Mouse (Mus musculus) limb, embryonic 13.5 days (tissue): ENCODE data around the gene Wnt7a. TPM values are rescaled to one million over a fixed set of nuclear protein-coding genes. Genes with fewer than 3 reads are reported as not detected.
A peak's percentile ranks its signal among the peaks of the same experiment; 100 is the strongest.

Experiments used
- ATAC-seq: fragments of 200-750 bp; cut with Nextera tagmentation; 2 replicates; pipeline ENCODE4 v1.8.0; 2017; ENCODE audit warnings: low read depth, moderate number of reproducible peaks, moderate TSS enrichment; ENCODE audit not compliant: low FRiP score
- H3K27ac ChIP-seq: fragments of 300-500 bp; sonication (generic); 2 replicates; pipeline ENCODE4 v1.5.1; 2015; ENCODE audit warnings: inconsistent platforms, mild to moderate bottlenecking, moderate library complexity
- H3K27me3 ChIP-seq: fragments of 300-500 bp; sonication (generic); 2 replicates; pipeline ENCODE4 v1.6.1; 2015; ENCODE audit warnings: mild to moderate bottlenecking, inconsistent platforms
- H3K36me3 ChIP-seq: fragments of 300-500 bp; sonication (generic); 2 replicates; pipeline ENCODE4 v1.6.1; 2015; ENCODE audit warnings: inconsistent platforms, mild to moderate bottlenecking, moderate library complexity
- H3K4me1 ChIP-seq: fragments of 300-500 bp; sonication (generic); 2 replicates; pipeline ENCODE4 v1.6.1; 2015; ENCODE audit warnings: inconsistent platforms
- H3K4me2 ChIP-seq: fragments of 300-500 bp; sonication (generic); replicated peaks from 2 replicates; pipeline ENCODE4 v1.6.1; 2015; ENCODE audit warnings: inconsistent platforms, mild to moderate bottlenecking, moderate library complexity
- H3K4me3 ChIP-seq: fragments of 300-500 bp; sonication (generic); 2 replicates; pipeline ENCODE4 v1.5.1; 2015; ENCODE audit warnings: moderate library complexity, mild to moderate bottlenecking, inconsistent platforms
- H3K9ac ChIP-seq: fragments of 300-500 bp; sonication (generic); 2 replicates; pipeline ENCODE4 v1.6.1; 2015; ENCODE audit warnings: mild to moderate bottlenecking, inconsistent platforms
- H3K9me3 ChIP-seq: fragments of 300-500 bp; sonication (generic); 2 replicates; pipeline ENCODE4 v1.6.1; 2016; ENCODE audit warnings: inconsistent platforms
- WGBS: fragments of 180-500 bp; shearing (Covaris S2); methylation state at CpG from one replicate; pipeline ENCODE4 v1.1.7; 2015; 5-methylcytosine and 5-hydroxymethylcytosine counted together
- polyA plus RNA-seq: library from polyadenylated mRNA; unstranded; fragments of >200 nt; fragmentation: Nextera tagmentation; extraction: Ambion mirVana; gene quantifications from 2 replicates; pipeline ENCODE4 v1.2.1, GENCODE M21; 2015

The Wnt7a gene
- 5.6 and 6.7 TPM in 2 replicates for polyA plus RNA-seq

DNA sequence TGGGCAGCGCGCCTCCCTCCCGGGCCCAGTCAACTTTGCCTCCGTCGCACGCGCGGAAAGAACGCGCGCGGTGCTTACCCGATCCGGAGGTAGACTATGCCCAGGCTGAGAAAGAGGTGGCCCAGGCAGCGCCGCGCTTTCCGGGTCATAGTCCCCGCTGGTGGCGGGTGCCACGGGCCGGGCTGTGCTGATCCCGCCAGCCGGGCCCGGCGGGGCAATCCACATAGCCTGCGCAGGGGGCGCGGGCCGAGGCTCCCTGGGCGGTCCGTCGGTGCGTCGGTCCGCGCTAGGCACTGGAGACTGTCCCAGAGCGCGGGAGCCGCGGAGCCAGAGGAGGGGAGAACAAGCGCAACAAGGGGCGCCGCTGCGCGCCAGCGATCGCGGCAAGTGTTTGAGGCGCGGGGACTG lies at the start of gene Wnt7a:
Gene Wnt7a (minus strand): TSS at position 403 of the 408 bp plus-strand sequence.
- H3K4me1 ChIP-seq: peaks cover 27% of the 10 kb centered on the region
- no peaks in the 10 kb centered on the region for H3K9me3 ChIP-seq
- H3K4me2 ChIP-seq: peak within 1 kb of the TSS; percentile 95
- H3K36me3 ChIP-seq: no peaks in the 10 kb centered on the region
- peaks cover 95% of the 10 kb centered on the region for H3K27me3 ChIP-seq
- ATAC-seq: no peak
- peak within 1 kb of the TSS; percentile 54 for H3K4me3 ChIP-seq
- H3K27ac ChIP-seq: no peak within 1 kb of the TSS
- peak within 1 kb of the TSS; percentile 59 for H3K9ac ChIP-seq
- WGBS: under 1% methylated on average over 38 of the region's 51 CpGs

DNA sequence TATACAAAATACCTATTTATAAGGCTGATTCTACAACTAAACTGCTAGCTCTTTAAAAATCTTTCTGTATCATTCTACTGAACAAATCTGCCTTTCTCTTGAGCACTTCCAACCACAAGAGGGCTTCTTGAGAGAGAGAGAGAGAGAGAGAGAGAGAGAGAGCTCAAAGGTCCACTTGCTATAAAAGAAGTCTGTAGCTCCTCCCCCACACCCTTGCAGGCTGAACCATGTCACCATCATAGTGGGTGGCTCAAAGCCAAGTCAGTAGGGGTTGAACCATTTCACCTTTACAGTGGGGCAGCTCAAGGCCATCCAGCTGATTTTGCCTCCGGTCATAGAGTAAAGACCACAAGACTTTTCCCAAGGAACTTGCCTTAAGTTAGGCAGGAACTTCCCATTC lies 48.3 kb upstream of the Wnt7a start:
- Histone ChIP-seq H3K27me3 (no peaks in the 10 kb centered on the region), H3K36me3 (peaks cover 20% of the 10 kb centered on the region), H3K4me3 (no peak overlapping the region), H3K4me2 (no peak overlapping the region), H3K9ac (no peak overlapping the region), H3K4me1 (no peaks in the 10 kb centered on the region), H3K27ac (no peak overlapping the region), H3K9me3 (no peaks in the 10 kb centered on the region)
- ATAC-seq: no peak
- 85% methylated on average over 1 of the region's 1 CpGs for WGBS

DNA sequence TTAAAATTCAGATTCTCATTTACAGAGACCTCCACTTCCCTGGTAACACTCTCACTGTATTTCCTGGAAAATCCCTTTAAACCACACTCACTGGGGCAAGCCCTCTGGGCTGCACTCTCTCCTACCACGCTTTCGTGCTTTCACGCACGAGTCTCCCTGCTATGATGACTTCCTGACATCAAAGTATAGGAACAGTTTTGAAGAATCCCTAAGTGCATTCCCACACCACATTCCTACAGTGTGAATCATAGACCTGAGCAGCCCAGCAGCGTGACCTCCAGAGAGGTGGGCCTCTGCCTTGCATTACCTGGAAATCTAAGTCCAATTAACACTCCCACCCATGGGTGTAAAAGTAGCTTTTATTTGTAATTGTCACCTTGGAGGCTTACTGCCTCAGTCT lies 43.4 kb upstream of the Wnt7a start:
- Histone ChIP-seq H3K9ac (no peak overlapping the region), H3K4me3 (no peak overlapping the region), H3K9me3 (no peaks in the 10 kb centered on the region), H3K4me2 (no peak overlapping the region), H3K27me3 (0 out of 2 replicates have a peak, but pooled peaks cover 4% of the 10 kb centered on the region), H3K4me1 (no peaks in the 10 kb centered on the region), H3K36me3 (no peaks in the 10 kb centered on the region), H3K27ac (no peak overlapping the region)
- WGBS: 37% methylated on average over 5 of the region's 5 CpGs
- no peak for ATAC-seq

DNA sequence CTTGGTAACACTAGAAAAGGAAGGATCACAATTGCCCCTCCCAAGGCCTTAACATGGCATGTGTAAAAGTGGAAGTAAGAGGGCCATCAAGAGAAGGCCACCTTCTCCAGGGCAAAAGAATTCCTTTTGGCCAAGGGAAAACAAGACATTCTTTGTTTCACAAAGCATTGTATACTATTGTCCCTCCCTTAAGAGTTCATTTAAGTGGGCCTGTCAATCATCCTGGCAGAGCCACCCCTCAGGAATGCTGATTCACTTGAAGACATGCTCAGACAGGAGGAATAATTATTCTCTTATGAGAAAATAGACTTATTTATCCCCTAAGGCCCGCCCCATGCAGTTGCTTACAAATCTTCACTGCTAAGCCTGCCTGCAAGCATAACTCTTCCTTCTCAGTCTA lies 40.9 kb upstream of the Wnt7a start:
- no peaks in the 10 kb centered on the region for H3K9me3 ChIP-seq
- no peak overlapping the region for H3K27ac ChIP-seq
- H3K4me3 ChIP-seq: no peak overlapping the region
- 0 out of 2 replicates have a peak, but pooled peaks cover 12% of the 10 kb centered on the region for H3K27me3 ChIP-seq
- no peaks in the 10 kb centered on the region for H3K36me3 ChIP-seq
- H3K4me1 ChIP-seq: no peaks in the 10 kb centered on the region
- ATAC-seq: no peak
- no peak overlapping the region for H3K4me2 ChIP-seq
- H3K9ac ChIP-seq: no peak overlapping the region
- 61% methylated on average over 1 of the region's 1 CpGs for whole genome bisulfite sequencing

DNA sequence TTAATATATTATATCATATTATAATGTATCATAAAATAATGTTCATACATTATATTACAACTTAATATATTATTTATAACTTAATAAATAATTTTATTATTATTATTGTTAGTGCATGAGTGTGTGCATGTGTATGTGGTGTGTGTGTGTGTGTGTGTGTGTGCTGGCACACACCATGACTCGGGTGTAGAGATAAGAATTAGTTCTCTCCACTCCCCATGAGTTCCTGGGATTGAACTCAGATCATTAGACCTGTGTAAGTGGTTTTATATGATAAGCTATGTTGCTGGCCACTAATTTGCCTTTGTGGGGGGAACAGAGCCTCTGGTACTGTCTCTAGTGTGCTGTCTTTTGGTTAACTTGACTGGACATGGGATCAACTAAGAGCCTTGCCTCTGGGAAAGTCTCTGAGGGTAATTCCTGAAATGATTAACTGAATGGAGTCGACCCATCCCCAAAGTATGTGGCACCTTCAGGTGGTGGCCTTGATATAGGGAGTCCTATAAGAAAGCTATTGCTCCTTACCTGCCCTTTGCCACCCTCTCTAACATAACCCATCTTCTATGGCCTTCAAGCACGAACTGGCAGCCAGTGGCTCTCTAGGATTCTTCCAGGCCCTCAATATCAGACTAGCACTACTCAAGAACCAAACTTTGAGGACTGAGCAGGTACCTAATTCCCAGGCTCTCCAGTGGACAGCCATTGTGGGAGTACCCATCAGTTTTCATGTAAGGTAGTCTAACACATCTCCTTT lies 38.5 kb upstream of the Wnt7a start:
- no peaks in the 10 kb centered on the region for H3K4me1 ChIP-seq
- no peak overlapping the region for H3K9ac ChIP-seq
- no peak overlapping the region for H3K4me3 ChIP-seq
- H3K36me3 ChIP-seq: no peaks in the 10 kb centered on the region
- no peak overlapping the region for H3K27ac ChIP-seq
- H3K27me3 ChIP-seq: 0 out of 2 replicates have a peak, but pooled peaks cover 12% of the 10 kb centered on the region
- WGBS: 49% methylated on average over 3 of the region's 3 CpGs
- no peaks in the 10 kb centered on the region for H3K9me3 ChIP-seq
- ATAC-seq: no peak
- H3K4me2 ChIP-seq: no peak overlapping the region

DNA sequence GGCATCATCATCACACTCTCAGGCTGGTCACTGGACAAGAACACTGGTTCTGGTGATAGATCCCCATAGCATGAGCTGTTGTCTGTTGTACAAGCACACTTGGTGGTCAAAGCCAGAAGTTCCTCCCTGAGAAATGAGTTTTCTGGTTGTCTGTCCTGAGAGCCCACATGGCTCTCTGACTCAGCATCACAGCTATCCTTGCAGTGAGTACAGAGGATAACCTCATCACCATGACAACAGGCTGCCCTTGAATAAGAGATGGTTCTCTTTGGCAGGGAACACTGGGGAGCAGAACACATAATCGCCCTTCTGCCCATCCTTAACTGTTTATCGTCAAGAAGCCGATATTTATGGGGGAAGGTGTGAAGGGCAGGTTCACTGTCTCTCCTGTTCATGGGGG lies 34.2 kb upstream of the Wnt7a start:
- H3K36me3 ChIP-seq: no peaks in the 10 kb centered on the region
- 81% methylated on average over 3 of the region's 3 CpGs for WGBS
- H3K4me1 ChIP-seq: peaks cover 5% of the 10 kb centered on the region
- H3K9me3 ChIP-seq: no peaks in the 10 kb centered on the region
- ATAC-seq: no peak
- 0 out of 2 replicates have a peak, but pooled peaks cover 12% of the 10 kb centered on the region for H3K27me3 ChIP-seq
- H3K4me2 ChIP-seq: no peak overlapping the region
- H3K4me3 ChIP-seq: no peak overlapping the region
- H3K27ac ChIP-seq: no peak overlapping the region
- H3K9ac ChIP-seq: no peak overlapping the region

DNA sequence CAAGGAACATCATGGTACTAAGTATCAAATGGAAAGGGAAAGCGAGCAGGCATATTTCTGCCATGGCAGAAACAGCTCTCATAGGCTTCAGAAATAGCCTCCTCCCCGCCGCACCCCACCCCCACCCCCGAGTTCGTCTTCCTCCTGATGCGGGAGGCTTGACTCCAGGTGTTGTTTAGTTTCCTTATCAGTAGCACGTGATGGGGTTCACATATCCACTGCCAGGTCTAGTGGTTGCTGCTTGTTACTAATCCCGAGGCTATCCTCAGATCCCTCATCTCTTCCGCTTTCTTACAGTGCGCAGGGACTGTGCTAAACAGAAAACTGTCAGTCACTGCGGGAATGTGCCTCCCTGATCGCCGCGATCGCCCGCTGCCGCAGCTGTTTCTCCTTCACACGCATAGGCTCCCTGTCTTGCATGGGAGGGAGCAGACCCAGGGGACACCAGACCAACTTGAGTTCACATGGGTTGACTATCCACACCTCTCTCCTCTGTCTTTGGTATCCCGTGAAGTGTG lies 30.0 kb upstream of the Wnt7a start:
- H3K27ac ChIP-seq: peak overlapping the region; percentile 49; the same call in 1 of the 2 replicates
- no peaks in the 10 kb centered on the region for H3K36me3 ChIP-seq
- peak overlapping the region; percentile 68 for H3K4me3 ChIP-seq
- H3K27me3 ChIP-seq: peaks cover 19% of the 10 kb centered on the region
- H3K9ac ChIP-seq: peak overlapping the region; percentile 78
- WGBS: 3% methylated on average over 19 of the region's 19 CpGs
- H3K4me2 ChIP-seq: peak overlapping the region; percentile 86
- H3K9me3 ChIP-seq: no peaks in the 10 kb centered on the region
- peak; percentile 39; the same call in 1 of the 2 replicates for ATAC-seq
- H3K4me1 ChIP-seq: peaks cover 5% of the 10 kb centered on the region

DNA sequence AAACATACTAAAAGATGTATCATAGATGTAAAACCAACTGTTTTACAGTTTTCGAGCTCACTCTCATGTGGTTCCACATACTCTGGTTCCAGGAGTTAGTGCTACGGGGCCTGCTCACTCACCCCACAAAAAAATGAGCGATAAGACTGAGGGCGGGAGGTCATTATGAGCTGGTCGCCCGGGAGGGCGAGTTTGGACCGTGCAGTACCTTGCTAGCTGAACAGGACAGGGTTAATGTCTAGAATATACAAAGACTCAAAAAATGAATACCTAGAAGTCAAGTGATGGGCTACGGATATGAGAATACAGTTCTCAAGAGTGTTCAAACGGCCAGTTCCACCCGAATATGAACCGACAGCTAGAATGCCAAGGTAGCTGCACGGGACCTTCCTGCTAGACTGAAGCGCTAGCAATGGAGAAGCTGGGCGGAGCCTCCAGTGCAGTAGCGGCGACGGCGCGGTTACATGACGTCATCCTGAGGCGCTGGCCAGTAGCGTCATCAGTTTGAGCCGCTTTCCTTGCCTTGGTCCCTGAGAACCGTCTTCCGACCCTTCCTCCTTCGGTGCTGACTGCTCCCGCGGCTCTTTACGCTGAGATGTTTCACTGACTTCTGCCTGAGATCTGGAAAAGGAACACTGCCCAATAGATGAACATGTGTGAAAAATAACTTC lies 29.4 kb upstream of the Wnt7a start:
- H3K27me3 ChIP-seq: peaks cover 24% of the 10 kb centered on the region
- H3K4me1 ChIP-seq: peaks cover 5% of the 10 kb centered on the region
- peak overlapping the region; percentile 68 for H3K4me3 ChIP-seq
- H3K9me3 ChIP-seq: no peaks in the 10 kb centered on the region
- H3K36me3 ChIP-seq: no peaks in the 10 kb centered on the region
- peak overlapping the region; percentile 86 for H3K4me2 ChIP-seq
- 2% methylated on average over 30 of the region's 30 CpGs for WGBS
- peak overlapping the region; percentile 78 for H3K9ac ChIP-seq
- peak; percentile 95 for ATAC-seq
- H3K27ac ChIP-seq: peak overlapping the region; percentile 49; the same call in 1 of the 2 replicates

DNA sequence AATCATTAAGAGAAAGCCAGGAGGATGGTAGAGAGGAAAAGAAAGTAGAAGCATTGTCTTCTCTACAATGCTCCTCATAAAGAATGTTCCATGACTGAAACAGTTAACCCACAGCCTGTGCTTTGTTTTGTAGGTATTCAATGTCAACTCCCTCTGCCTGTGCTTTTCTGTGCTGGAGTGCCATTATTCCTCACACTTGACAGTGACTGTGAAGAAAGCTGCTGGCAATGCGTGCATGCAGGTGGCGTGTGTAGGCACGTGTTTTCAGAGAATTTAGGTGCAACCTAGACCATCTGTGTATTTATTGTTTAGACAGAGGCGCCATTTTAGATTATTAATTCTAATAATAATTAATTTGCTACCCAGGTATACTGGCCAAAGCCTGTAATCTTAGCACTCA lies 13.0 kb upstream of the Wnt7a start:
- Histone ChIP-seq H3K4me3 (no peak overlapping the region), H3K4me2 (no peak overlapping the region), H3K27ac (no peak overlapping the region), H3K9me3 (no peaks in the 10 kb centered on the region), H3K4me1 (no peaks in the 10 kb centered on the region), H3K36me3 (no peaks in the 10 kb centered on the region), H3K27me3 (peaks cover 17% of the 10 kb centered on the region; the same call in 1 of the 2 replicates), H3K9ac (no peak overlapping the region)
- no peak for ATAC-seq
- 64% methylated on average over 4 of the region's 4 CpGs for WGBS

DNA sequence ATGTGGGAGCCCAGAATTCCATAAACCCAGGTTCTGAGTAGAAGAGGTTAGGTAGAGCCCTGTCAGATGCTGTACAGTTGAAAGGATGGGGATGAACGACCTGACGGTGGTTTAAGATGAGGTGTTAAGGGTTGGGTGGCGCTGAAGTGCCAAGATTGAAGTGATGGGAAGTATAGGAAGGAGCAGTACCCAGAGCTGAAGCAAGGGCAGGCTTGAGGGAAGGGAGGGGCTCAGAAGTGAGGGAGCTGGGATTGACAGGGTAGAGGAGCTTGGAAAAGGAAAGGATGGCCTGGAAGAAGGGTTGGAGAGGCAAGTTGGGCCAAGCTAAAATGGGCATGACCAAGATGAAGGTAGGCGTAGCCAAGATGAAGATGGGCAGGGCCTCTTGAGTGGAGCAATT lies 10.5 kb upstream of the Wnt7a start:
- no peak overlapping the region for H3K27ac ChIP-seq
- no peak overlapping the region for H3K4me3 ChIP-seq
- no peaks in the 10 kb centered on the region for H3K36me3 ChIP-seq
- H3K4me2 ChIP-seq: no peak overlapping the region
- H3K27me3 ChIP-seq: peaks cover 34% of the 10 kb centered on the region
- ATAC-seq: no peak
- H3K9me3 ChIP-seq: no peaks in the 10 kb centered on the region
- H3K9ac ChIP-seq: no peak overlapping the region
- no peaks in the 10 kb centered on the region for H3K4me1 ChIP-seq
- 74% methylated on average over 4 of the region's 4 CpGs for WGBS

DNA sequence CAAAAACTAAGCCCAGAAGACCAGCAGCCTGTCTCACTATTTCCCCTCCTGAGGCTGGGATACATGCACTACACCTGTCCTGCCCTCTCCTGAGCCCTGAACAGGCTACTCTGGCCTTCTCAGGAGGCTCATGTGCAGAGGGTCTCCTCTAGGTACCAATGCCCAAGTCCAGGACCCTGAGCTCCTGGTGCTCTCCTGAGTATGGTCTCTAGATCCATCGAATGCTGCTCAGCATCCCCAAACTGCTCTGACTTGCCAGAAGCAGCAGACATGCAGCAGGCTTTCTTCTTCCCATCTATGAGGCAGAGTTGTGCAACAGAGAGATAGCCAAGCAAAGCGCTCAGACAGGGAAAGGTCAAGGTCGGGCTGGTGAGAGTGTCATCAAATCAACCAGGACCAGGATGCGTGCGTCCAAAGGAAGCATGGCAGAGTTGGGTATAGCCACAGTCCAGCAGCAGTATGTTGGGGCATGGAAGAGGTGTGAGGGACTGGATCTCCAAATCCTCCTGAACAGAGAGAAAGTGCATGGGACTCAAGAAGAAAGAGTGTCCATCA lies 6.2 kb upstream of the Wnt7a start:
- Histone ChIP-seq H3K4me3 (no peak overlapping the region), H3K27me3 (peaks cover 75% of the 10 kb centered on the region), H3K27ac (no peak overlapping the region), H3K9ac (no peak overlapping the region), H3K9me3 (no peaks in the 10 kb centered on the region), H3K36me3 (no peaks in the 10 kb centered on the region), H3K4me1 (no peaks in the 10 kb centered on the region), H3K4me2 (no peak overlapping the region)
- WGBS: 76% methylated on average over 5 of the region's 5 CpGs
- no peak for ATAC-seq

DNA sequence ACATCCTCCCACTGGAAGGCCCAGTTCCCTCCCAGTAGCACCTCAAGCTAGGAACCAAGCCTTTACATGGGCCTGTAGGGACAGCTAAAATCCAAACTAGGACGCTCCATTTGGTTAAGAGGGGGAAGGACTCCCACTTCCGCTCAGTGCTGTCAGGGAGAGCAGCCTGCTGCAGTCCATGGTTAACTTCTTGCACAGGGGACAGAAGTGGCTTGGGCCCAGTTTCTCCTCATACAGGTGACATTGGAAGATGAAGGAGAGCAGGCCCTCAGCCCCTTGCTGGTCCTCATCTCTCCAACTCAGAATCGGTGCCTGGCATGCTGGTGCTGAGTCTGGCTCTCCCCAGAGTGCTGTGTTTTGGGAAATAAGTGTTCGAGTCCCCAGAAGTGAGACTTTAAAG lies 5.0 kb upstream of the Wnt7a start:
- no peaks in the 10 kb centered on the region for H3K9me3 ChIP-seq
- H3K4me2 ChIP-seq: no peak overlapping the region
- H3K4me1 ChIP-seq: peaks cover 6% of the 10 kb centered on the region
- 76% methylated on average over 4 of the region's 4 CpGs for WGBS
- peaks cover 78% of the 10 kb centered on the region for H3K27me3 ChIP-seq
- H3K9ac ChIP-seq: no peak overlapping the region
- H3K4me3 ChIP-seq: no peak overlapping the region
- H3K36me3 ChIP-seq: no peaks in the 10 kb centered on the region
- no peak for ATAC-seq
- H3K27ac ChIP-seq: no peak overlapping the region
